Mouse (Mus musculus) MEL (cell line): ENCODE data around the gene Nop53. TPM values are rescaled to one million over a fixed set of nuclear protein-coding genes. Genes with fewer than 3 reads are reported as not detected.

Source experiments
- DNase-seq: peaks from one replicate; pipeline ENCODE4 v3.0.0; 2011; ENCODE audit warnings: low read depth, low spot score
- H3K27ac ChIP-seq: 2 replicates; pipeline ENCODE4 v1.5.1; 2012; ENCODE audit warnings: low read depth, mild to moderate bottlenecking, control low read depth, low read length, moderate library complexity; ENCODE audit not compliant: control insufficient read depth
- H3K27me3 ChIP-seq, 2 experiments: fragments of 150-350 bp in 1 of 2; sonication (generic) in 1 of 2; 2 replicates each; pipeline ENCODE4 v1.6.1; 2012; ENCODE audit warnings: low read length in 2 of 2, mild to moderate bottlenecking in 2 of 2, improper control_type of control experiment in 1 of 2, moderate library complexity in 1 of 2; ENCODE audit not compliant: insufficient read depth in 2 of 2, control insufficient read depth in 1 of 2
- H3K36me3 ChIP-seq, 2 experiments: 2 replicates each; pipeline ENCODE4 v1.6.1; 2012 to 2014; ENCODE audit warnings: low read length in 2 of 2, improper control_type of control experiment in 1 of 2, inconsistent platforms in 1 of 2, mild to moderate bottlenecking in 1 of 2; ENCODE audit not compliant: insufficient read depth in 2 of 2, control insufficient read depth in 1 of 2
- H3K4me1 ChIP-seq, 2 experiments: fragments of 150-350 bp in 1 of 2; sonication (generic) in 1 of 2; 2 replicates each; pipeline ENCODE4 v1.6.1; 2012; ENCODE audit warnings: low read length in 2 of 2, improper control_type of control experiment in 1 of 2, mild to moderate bottlenecking in 1 of 2; ENCODE audit not compliant: insufficient read depth in 2 of 2, control insufficient read depth in 1 of 2
- H3K4me3 ChIP-seq, 2 experiments: fragments of 150-350 bp in 1 of 2; sonication (generic) in 1 of 2; 2 replicates each; pipeline ENCODE4 v1.5.1; 2012; ENCODE audit warnings: low read depth in 2 of 2, low read length in 2 of 2, mild to moderate bottlenecking in 2 of 2, moderate library complexity in 2 of 2, control low read depth in 1 of 2, improper control_type of control experiment in 1 of 2; ENCODE audit not compliant: control insufficient read depth in 1 of 2, insufficient read depth in 1 of 2
- H3K79me2 ChIP-seq: 2 replicates; pipeline ENCODE4 v1.6.1; 2012; ENCODE audit warnings: mild to moderate bottlenecking, low read length, moderate library complexity; ENCODE audit not compliant: control insufficient read depth, poor library complexity, insufficient read depth
- H3K9ac ChIP-seq: 2 replicates; pipeline ENCODE4 v1.6.1; 2012; ENCODE audit warnings: low read depth, mild to moderate bottlenecking, control low read depth, low read length, moderate library complexity; ENCODE audit not compliant: control insufficient read depth, poor library complexity, severe bottlenecking
- H3K9me3 ChIP-seq: fragments of 150-350 bp; sonication (generic); replicated peaks from 2 replicates; pipeline ENCODE4 v1.6.1; 2012; ENCODE audit warnings: mild to moderate bottlenecking, low read length, improper control_type of control experiment, moderate library complexity; ENCODE audit not compliant: insufficient read depth
- CHD2 ChIP-seq: IDR thresholded peaks from 2 replicates; pipeline ENCODE4 v1.6.1; 2011; ENCODE audit warnings: low read length, improper control_type of control experiment
- CTCF ChIP-seq, 3 experiments: IDR thresholded peaks in 2 of 3; conservative IDR thresholded peaks in 1 of 3; 2 replicates each; pipeline ENCODE4 v1.5.1; 2011 to 2012; ENCODE audit warnings: low read length in 3 of 3, low read depth in 2 of 3, mild to moderate bottlenecking in 2 of 3, improper control_type of control experiment in 1 of 3, inconsistent platforms in 1 of 3, mixed read lengths in 1 of 3, moderate library complexity in 1 of 3; ENCODE audit not compliant: control insufficient read depth in 1 of 3, insufficient read depth in 1 of 3, poor library complexity in 1 of 3, severe bottlenecking in 1 of 3
- ELF1 ChIP-seq: IDR thresholded peaks from 2 replicates; pipeline ENCODE4 v1.6.1; 2014; ENCODE audit warnings: low read depth, mild to moderate bottlenecking, inconsistent platforms, low read length, improper control_type of control experiment, moderate library complexity
- EP300 ChIP-seq, 2 experiments: IDR thresholded peaks; 2 replicates each; pipeline ENCODE4 v1.6.1; 2011; ENCODE audit warnings: improper control_type of control experiment in 2 of 2, low read length in 2 of 2, low read depth in 1 of 2, mild to moderate bottlenecking in 1 of 2
- ETS1 ChIP-seq: IDR thresholded peaks from 2 replicates; pipeline ENCODE4 v1.6.1; 2012; ENCODE audit warnings: low read depth, mild to moderate bottlenecking, inconsistent platforms, low read length, improper control_type of control experiment, moderate library complexity
- GABPA ChIP-seq: IDR thresholded peaks from 2 replicates; pipeline ENCODE4 v1.6.1; 2012; ENCODE audit warnings: low read depth, mild to moderate bottlenecking, inconsistent platforms, low read length, improper control_type of control experiment, moderate library complexity
- HCFC1 ChIP-seq: IDR thresholded peaks from 2 replicates; pipeline ENCODE4 v1.6.1; 2012; ENCODE audit warnings: low read depth, mild to moderate bottlenecking, inconsistent platforms, low read length, improper control_type of control experiment, moderate library complexity
- MAFK ChIP-seq: IDR thresholded peaks from 2 replicates; pipeline ENCODE4 v1.6.1; 2011; ENCODE audit warnings: low read depth, mild to moderate bottlenecking, low read length, improper control_type of control experiment, borderline replicate concordance
- MEF2A ChIP-seq: IDR thresholded peaks from 2 replicates; pipeline ENCODE4 v1.6.1; 2014; ENCODE audit warnings: low read depth, mild to moderate bottlenecking, inconsistent platforms, low read length, improper control_type of control experiment; ENCODE audit not compliant: poor library complexity, insufficient replicate concordance, severe bottlenecking; ENCODE audit errors: extremely low read depth
- MXI1 ChIP-seq: IDR thresholded peaks from 2 replicates; pipeline ENCODE4 v1.6.1; 2011; ENCODE audit warnings: mild to moderate bottlenecking, low read depth, low read length, improper control_type of control experiment
- MYB ChIP-seq: IDR thresholded peaks from 2 replicates; pipeline ENCODE4 v1.6.1; 2011; ENCODE audit warnings: mild to moderate bottlenecking, low read depth, low read length, improper control_type of control experiment
- MYC ChIP-seq: IDR thresholded peaks from 2 replicates; pipeline ENCODE4 v1.6.1; 2011; ENCODE audit warnings: low read depth, mild to moderate bottlenecking, low read length, improper control_type of control experiment, moderate library complexity
- NELFE ChIP-seq: IDR thresholded peaks from 2 replicates; pipeline ENCODE4 v1.6.1; 2011; ENCODE audit warnings: low read depth, low read length, improper control_type of control experiment
- POLR2AphosphoS2 ChIP-seq: IDR thresholded peaks from 2 replicates; pipeline ENCODE4 v1.6.1; 2011; ENCODE audit warnings: low read length, improper control_type of control experiment
- POLR2AphosphoS5 ChIP-seq: IDR thresholded peaks from 2 replicates; pipeline ENCODE4 v1.6.1; 2012; ENCODE audit warnings: low read depth, borderline replicate concordance, mild to moderate bottlenecking, inconsistent platforms, low read length, moderate library complexity, mixed read lengths
- RCOR1 ChIP-seq: IDR thresholded peaks from 2 replicates; pipeline ENCODE4 v1.6.1; 2012; ENCODE audit warnings: low read depth, mild to moderate bottlenecking, inconsistent platforms, low read length, improper control_type of control experiment
- SIN3A ChIP-seq: IDR thresholded peaks from 2 replicates; pipeline ENCODE4 v1.6.1; 2012; ENCODE audit warnings: low read length, improper control_type of control experiment, inconsistent platforms
- USF1 ChIP-seq: IDR thresholded peaks from 2 replicates; pipeline ENCODE4 v1.6.1; 2014; ENCODE audit warnings: low read depth, mild to moderate bottlenecking, inconsistent platforms, low read length, improper control_type of control experiment, moderate library complexity
- USF2 ChIP-seq, 2 experiments: IDR thresholded peaks; 2 replicates each; pipeline ENCODE4 v1.6.1; 2011 to 2012; ENCODE audit warnings: improper control_type of control experiment in 2 of 2, low read length in 2 of 2, borderline replicate concordance in 1 of 2, inconsistent platforms in 1 of 2, low read depth in 1 of 2, mild to moderate bottlenecking in 1 of 2; ENCODE audit not compliant: insufficient read depth in 1 of 2
- ZNF384 ChIP-seq: IDR thresholded peaks from 2 replicates; pipeline ENCODE4 v1.6.1; 2012; ENCODE audit warnings: low read depth, mild to moderate bottlenecking, inconsistent platforms, low read length, improper control_type of control experiment
- polyA plus RNA-seq, 2 experiments: library from polyadenylated mRNA; stranded (reverse) in 1 of 2; unstranded in 1 of 2; fragments of >175 nt in 1 of 2; fragments of >200 nt in 1 of 2; gene quantifications; 2 replicates each; pipeline versions ENCODE4 v1.2.1 to v1.2.4; 2012; ENCODE audit warnings: low replicate concordance in 2 of 2, low read depth in 1 of 2; ENCODE audit not compliant: insufficient read length in 2 of 2, insufficient read depth in 1 of 2, missing spikeins in 1 of 2
- total RNA-seq: library from RNA; depleted of rRNA; stranded (reverse); fragments of 300-350 nt; gene quantifications from 2 replicates; pipeline ENCODE4 v1.2.3, GENCODE M21; 2012

Gene Nop53
- total and polyA plus RNA-seq, 3 experiments, result 359 to 482 TPM; not detected in 1

DNA sequence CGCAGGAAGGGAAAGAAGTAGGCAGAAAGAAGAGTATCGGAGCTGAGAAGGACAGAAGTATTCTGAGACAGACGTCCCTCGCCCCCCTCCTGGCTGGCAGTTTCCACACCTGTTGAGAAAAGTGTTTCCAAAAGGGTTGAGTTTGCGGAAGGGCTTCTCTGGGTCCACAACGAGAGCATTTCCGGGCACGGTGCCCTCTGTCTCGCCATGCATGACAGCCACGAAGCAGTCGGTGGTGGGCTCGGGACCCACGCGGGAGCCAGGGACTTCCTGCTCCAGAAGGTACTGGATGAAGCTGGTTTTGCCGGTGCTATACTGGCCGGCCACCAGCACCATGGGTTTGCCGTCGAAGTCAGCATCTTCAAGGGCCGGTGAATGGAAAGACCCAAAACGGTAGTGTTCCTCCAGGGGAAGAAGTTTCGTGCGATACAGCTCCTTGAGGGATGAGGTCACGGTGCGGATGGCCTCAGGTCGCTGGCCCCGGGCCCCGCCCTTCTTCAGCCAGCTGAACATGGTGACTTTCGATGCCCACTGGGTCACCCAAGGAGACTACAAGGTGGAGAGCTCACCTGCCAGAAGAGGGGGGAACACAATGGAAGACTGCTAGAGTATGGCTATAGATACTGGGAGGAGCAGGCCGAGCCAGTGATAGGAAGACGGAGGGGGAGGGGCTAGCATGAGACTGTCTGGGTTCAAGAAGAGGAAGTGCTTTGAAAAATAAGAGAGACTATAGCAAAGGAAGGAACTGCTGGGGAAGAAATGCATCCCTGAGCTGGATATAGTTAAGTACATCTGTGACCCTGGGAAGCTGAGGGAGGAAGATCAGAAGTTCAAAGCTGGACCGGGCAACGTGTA, 18.2 kb upstream of the Nop53 start:
- Histone ChIP-seq H3K9me3 (no peaks in the 10 kb centered on the region), H3K79me2 (no peaks in the 10 kb centered on the region), H3K27me3 (no peaks in the 10 kb centered on the region), H3K36me3 (peaks cover 0 to 10% of the 10 kb centered on the region in 2 experiments; a peak in 2 of 4 replicates), H3K27ac (no peak overlapping the region), H3K4me1 (peaks cover 6 to 17% of the 10 kb centered on the region in 2 experiments), H3K4me3 (no peak overlapping the region), H3K9ac (no peak overlapping the region)
- no peak for TF ChIP-seq POLR2AphosphoS2
- no peak for TF ChIP-seq NELFE
- no peak for TF ChIP-seq CTCF (IDR thresholded peaks at IDR 0.05 in 2 of 3, conservative IDR thresholded peaks at IDR 0.05 in 1 of 3; ENCODE audit: control insufficient read depth in 1 of 3, insufficient read depth in 1 of 3, low read depth in 2 of 3, low read length in 3 of 3, poor library complexity in 1 of 3, severe bottlenecking in 1 of 3)
- TF ChIP-seq MYB, result no peak
- no peak for TF ChIP-seq USF1
- TF ChIP-seq EP300 (IDR thresholded peaks at IDR 0.05; ENCODE audit: low read depth in 1 of 2, low read length in 2 of 2), result peak in 1 of 2 experiments; percentile 61; a peak in 2 of 4 replicates
- TF ChIP-seq MXI1, result no peak
- TF ChIP-seq POLR2AphosphoS5, result no peak
- TF ChIP-seq ELF1, result 0 out of 2 replicates have a peak, but pooled peaks have one; percentile 19
- 0 out of 2 replicates have a peak, but pooled peaks have one; percentile 15 for TF ChIP-seq RCOR1
- TF ChIP-seq CHD2, result no peak
- TF ChIP-seq MAFK, result no peak
- no peak for TF ChIP-seq MEF2A
- TF ChIP-seq MYC, result peak; percentile 59; the same call in 1 of the 2 replicates
- 0 out of 2 replicates have a peak, but pooled peaks have one; percentile 28 for TF ChIP-seq HCFC1
- no peak for TF ChIP-seq GABPA
- 0 out of 2 replicates have a peak, but pooled peaks have one; percentile 7 for TF ChIP-seq ETS1
- no peak for TF ChIP-seq ZNF384
- peak; percentile 26; the same call in 1 of the 2 replicates for TF ChIP-seq SIN3A
- no peak for TF ChIP-seq USF2 (IDR thresholded peaks at IDR 0.05; ENCODE audit: borderline replicate concordance in 1 of 2, insufficient read depth in 1 of 2, low read depth in 1 of 2, low read length in 2 of 2)
- DNase-seq, result peak; percentile 87
